Mouse (Mus musculus) hindbrain, embryonic 15.5 days (tissue): ENCODE measurements at regions not wholly inside any gene's neighbourhood (a gene's known extent, or its start where the extent isn't known, plus 50 kb on each side); places are given as distances from the start of the nearest gene placed in this dataset.

ENCODE experiments used
- ATAC-seq: fragments of 200-750 bp; cut with Nextera tagmentation; 2 replicates; pipeline ENCODE4 v1.8.0; 2017; ENCODE audit warnings: low read depth, moderate number of reproducible peaks, moderate TSS enrichment; ENCODE audit not compliant: low FRiP score
- H3K27ac ChIP-seq: fragments of 300-500 bp; sonication (generic); replicated peaks from 2 replicates; pipeline ENCODE4 v1.5.1; 2015; ENCODE audit warnings: mild to moderate bottlenecking, inconsistent platforms
- H3K27me3 ChIP-seq: fragments of 300-500 bp; sonication (generic); 2 replicates; pipeline ENCODE4 v1.6.1; 2015; ENCODE audit warnings: control low read depth, inconsistent platforms
- H3K36me3 ChIP-seq: fragments of 300-500 bp; sonication (generic); 2 replicates; pipeline ENCODE4 v1.6.1; 2015; ENCODE audit warnings: control low read depth, inconsistent platforms
- H3K4me1 ChIP-seq: fragments of 300-500 bp; sonication (generic); replicated peaks from 2 replicates; pipeline ENCODE4 v1.6.1; 2015; ENCODE audit warnings: control low read depth, inconsistent platforms
- H3K4me2 ChIP-seq: fragments of 300-500 bp; sonication (generic); 2 replicates; pipeline ENCODE4 v1.6.1; 2015; ENCODE audit warnings: moderate library complexity, mild to moderate bottlenecking, inconsistent platforms
- H3K4me3 ChIP-seq: fragments of 300-500 bp; sonication (generic); 2 replicates; pipeline ENCODE4 v1.5.1; 2015; ENCODE audit warnings: mild to moderate bottlenecking, inconsistent platforms
- H3K9ac ChIP-seq: fragments of 300-500 bp; sonication (generic); 2 replicates; pipeline ENCODE4 v1.6.1; 2015; ENCODE audit warnings: inconsistent platforms
- H3K9me3 ChIP-seq: fragments of 300-500 bp; sonication (generic); 2 replicates; pipeline ENCODE4 v1.6.1; 2016; ENCODE audit warnings: control low read depth, inconsistent platforms
- WGBS: fragments of 180-500 bp; shearing (Covaris S2); methylation state at CpG from one replicate; pipeline ENCODE4 v1.1.7; 2015; 5-methylcytosine and 5-hydroxymethylcytosine counted together

DNA sequence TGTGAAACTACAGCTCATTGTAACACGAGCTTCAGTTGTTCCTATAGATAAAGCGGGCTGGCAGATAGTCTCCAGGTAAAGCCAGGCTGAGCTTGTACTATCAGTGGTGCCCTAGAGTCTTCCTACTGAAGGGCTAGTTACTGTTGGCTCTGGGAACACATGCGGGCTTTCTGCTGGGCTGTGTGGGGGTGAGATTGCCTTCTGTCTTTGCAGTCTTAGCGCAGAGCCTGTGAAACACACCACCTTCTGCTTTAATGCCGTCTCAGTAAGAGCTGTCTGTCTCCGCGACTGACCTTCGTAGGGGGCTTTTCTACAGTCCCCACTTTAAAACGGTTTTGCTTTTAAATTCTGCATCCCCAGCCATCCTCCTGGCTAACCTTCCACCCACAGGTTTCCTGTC is 76.7 kb downstream of the Trim29 start:
- ATAC-seq = no peak
- Histone ChIP-seq H3K27me3 (no peaks in the 10 kb centered on the region), H3K27ac (no peak overlapping the region), H3K9ac (no peak overlapping the region), H3K36me3 (no peaks in the 10 kb centered on the region), H3K4me2 (no peak overlapping the region), H3K9me3 (no peaks in the 10 kb centered on the region), H3K4me1 (peaks cover 12% of the 10 kb centered on the region; the same call in 1 of the 2 replicates), H3K4me3 (no peak overlapping the region)
- WGBS = 68% methylated on average over 9 of the region's 9 CpGs

DNA sequence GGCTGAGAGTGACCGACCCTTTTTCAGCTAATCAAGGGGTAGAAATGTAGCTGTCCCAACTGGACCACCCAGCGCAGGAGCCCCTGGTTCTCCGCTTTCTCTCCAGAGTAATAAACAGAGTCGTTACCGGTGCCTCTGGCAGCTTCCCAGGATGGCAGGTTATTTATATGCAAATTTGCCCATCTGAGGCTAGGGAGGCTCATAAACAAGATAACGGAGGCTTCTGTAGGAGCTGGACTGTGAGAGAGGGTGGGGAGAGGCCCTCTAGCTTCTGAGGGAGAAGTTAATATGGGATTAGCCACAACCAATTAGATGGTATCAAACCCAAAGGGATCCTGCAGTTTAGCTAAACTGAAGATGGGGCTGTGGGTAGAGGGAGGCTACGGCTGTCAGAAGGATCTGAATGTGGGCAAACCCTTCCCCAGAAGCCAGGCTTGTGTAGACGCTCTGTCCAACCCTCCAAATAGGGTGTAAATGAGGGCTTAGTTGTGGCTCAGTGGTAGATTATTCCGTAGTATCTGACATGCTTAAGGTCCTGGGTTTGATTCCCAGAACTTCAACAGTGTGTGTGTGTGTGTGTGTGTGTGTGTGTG is 78.9 kb downstream of the Trim29 start:
- Histone ChIP-seq H3K4me3 (no peak overlapping the region), H3K36me3 (no peaks in the 10 kb centered on the region), H3K27me3 (no peaks in the 10 kb centered on the region), H3K4me2 (no peak overlapping the region), H3K27ac (no peak overlapping the region), H3K4me1 (0 out of 2 replicates have a peak, but pooled peaks cover 5% of the 10 kb centered on the region), H3K9ac (no peak overlapping the region), H3K9me3 (no peaks in the 10 kb centered on the region)
- WGBS = 23% methylated on average over 9 of the region's 9 CpGs
- peak; percentile 57; the same call in 1 of the 2 replicates for ATAC-seq

DNA sequence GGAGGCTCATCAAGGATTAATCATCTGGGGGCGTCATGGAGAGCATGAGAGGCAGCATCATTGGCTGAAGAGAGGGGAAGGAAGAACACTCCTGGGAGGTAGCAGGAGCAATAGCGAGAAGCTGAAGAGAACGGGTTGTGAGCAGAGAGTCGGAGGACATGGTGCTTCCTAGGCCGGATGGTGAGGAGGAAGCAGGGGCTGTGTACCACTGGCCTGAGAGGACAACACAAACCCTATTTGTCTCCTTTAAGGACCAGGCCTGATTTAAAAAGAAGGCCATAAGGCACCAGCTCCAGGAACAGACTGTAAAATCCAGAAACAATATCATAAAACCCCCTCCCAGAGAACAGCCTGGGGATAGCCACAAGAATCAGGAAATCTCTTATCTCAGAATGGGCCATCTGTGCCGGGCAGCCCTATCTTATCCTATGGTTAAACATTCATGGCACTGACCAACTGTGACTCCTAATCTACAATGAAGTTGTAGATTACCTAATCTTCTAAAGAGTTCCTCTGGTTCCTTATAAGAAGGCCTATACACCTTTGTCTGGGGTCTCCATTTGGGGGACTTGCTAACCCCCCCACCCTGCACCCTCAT is 81.9 kb downstream of the Trim29 start:
- Histone ChIP-seq H3K36me3 (no peaks in the 10 kb centered on the region), H3K27ac (no peak overlapping the region), H3K4me1 (0 out of 2 replicates have a peak, but pooled peaks cover 5% of the 10 kb centered on the region), H3K4me3 (no peak overlapping the region), H3K9me3 (no peaks in the 10 kb centered on the region), H3K4me2 (no peak overlapping the region), H3K9ac (no peak overlapping the region), H3K27me3 (no peaks in the 10 kb centered on the region)
- 79% methylated on average over 6 of the region's 6 CpGs for WGBS
- no peak for ATAC-seq

- Histone ChIP-seq H3K4me1 (0 out of 2 replicates have a peak, but pooled peaks cover 5% of the 10 kb centered on the region), H3K4me3 (no peak overlapping the region), H3K9me3 (no peaks in the 10 kb centered on the region), H3K4me2 (no peak overlapping the region), H3K9ac (no peak overlapping the region), H3K36me3 (no peaks in the 10 kb centered on the region), H3K27me3 (no peaks in the 10 kb centered on the region), H3K27ac (no peak overlapping the region)
- 45% methylated on average over 5 of the region's 5 CpGs for WGBS
- peak; percentile 72; the same call in 1 of the 2 replicates for ATAC-seq
These were observed 83.6 kb downstream of the Trim29 start for GRCm38 (mm10) chr9:43394204-43394603.

- Histone ChIP-seq H3K4me1 (no peaks in the 10 kb centered on the region), H3K27ac (no peak overlapping the region), H3K36me3 (no peaks in the 10 kb centered on the region), H3K4me2 (no peak overlapping the region), H3K9me3 (no peaks in the 10 kb centered on the region), H3K27me3 (no peaks in the 10 kb centered on the region), H3K9ac (no peak overlapping the region), H3K4me3 (no peak overlapping the region)
- WGBS = 47% methylated on average over 5 of the region's 5 CpGs
- no peak for ATAC-seq
These were observed 84.6 kb downstream of the Trim29 start for GRCm38 (mm10) chr9:43395209-43395608.

DNA sequence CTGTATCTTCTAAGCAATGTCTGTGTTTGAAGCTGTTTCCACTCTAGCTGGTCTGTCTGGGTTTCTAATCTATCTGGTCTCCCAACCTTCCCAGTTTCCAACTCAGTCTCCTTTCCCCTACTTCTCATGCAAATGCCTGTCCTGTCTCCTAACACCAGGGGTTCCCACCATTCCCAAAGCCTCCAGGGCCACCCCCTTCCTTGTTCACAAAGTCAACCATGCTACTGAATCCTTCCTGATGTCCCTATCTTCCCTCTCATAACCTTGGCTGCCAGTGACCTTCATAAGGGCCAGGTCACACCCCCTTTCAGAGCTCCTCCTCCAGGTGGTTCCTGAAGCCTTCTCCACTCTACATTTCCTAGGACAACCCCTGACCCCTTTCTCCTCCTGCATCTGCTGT is 85.9 kb downstream of the Trim29 start:
- H3K9ac ChIP-seq = no peak overlapping the region
- H3K4me1 ChIP-seq = no peaks in the 10 kb centered on the region
- ATAC-seq = no peak
- no peaks in the 10 kb centered on the region for H3K36me3 ChIP-seq
- no peaks in the 10 kb centered on the region for H3K27me3 ChIP-seq
- no peak overlapping the region for H3K27ac ChIP-seq
- no peak overlapping the region for H3K4me2 ChIP-seq
- no peaks in the 10 kb centered on the region for H3K9me3 ChIP-seq
- H3K4me3 ChIP-seq = no peak overlapping the region

DNA sequence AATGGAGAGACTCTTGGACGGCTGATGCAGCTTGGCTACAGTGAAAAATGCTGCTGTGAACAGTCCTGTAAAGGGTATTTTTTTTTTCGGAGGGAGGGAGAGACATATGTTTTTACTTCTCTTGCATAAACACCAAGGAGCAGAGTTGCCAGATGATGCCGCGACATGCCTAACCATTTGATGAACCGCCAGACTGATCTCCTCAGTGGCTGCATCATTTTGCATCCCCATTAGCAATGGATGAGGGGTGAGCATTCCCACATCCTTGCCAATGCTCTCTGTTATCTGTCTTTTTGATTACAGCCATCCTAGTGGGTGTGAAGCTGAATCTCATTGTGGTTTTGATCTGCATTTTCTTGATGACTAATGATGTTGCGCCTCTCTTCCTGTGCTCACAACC is 97.8 kb downstream of the Trim29 start:
- H3K4me3 ChIP-seq = no peak overlapping the region
- H3K36me3 ChIP-seq = no peaks in the 10 kb centered on the region
- H3K27ac ChIP-seq = no peak overlapping the region
- no peak overlapping the region for H3K4me2 ChIP-seq
- no peak overlapping the region for H3K9ac ChIP-seq
- no peaks in the 10 kb centered on the region for H3K27me3 ChIP-seq
- peaks cover 5% of the 10 kb centered on the region for H3K4me1 ChIP-seq
- no peak for ATAC-seq
- WGBS = 61% methylated on average over 6 of the region's 6 CpGs
- H3K9me3 ChIP-seq = no peaks in the 10 kb centered on the region

GRCm38 (mm10) chr9:43412473-43412872 is 101.8 kb downstream of the Trim29 start:
- Histone ChIP-seq H3K27me3 (no peaks in the 10 kb centered on the region), H3K4me2 (no peak overlapping the region), H3K4me1 (peaks cover 5% of the 10 kb centered on the region), H3K27ac (no peak overlapping the region), H3K4me3 (no peak overlapping the region), H3K36me3 (no peaks in the 10 kb centered on the region), H3K9ac (no peak overlapping the region), H3K9me3 (no peaks in the 10 kb centered on the region)
- no peak for ATAC-seq
- 43% methylated on average over 3 of the region's 3 CpGs for WGBS

GRCm38 (mm10) chr9:43419993-43420715 is 109.5 kb downstream of the Trim29 start:
- peaks cover 11% of the 10 kb centered on the region for H3K4me1 ChIP-seq
- no peak overlapping the region for H3K4me3 ChIP-seq
- no peak for ATAC-seq
- H3K36me3 ChIP-seq = no peaks in the 10 kb centered on the region
- H3K27me3 ChIP-seq = 0 out of 2 replicates have a peak, but pooled peaks cover 3% of the 10 kb centered on the region
- no peak overlapping the region; the same call in 1 of the 2 replicates for H3K9ac ChIP-seq
- peak overlapping the region; percentile 32 for H3K4me2 ChIP-seq
- WGBS = 17% methylated on average over 17 of the region's 17 CpGs
- no peak overlapping the region for H3K27ac ChIP-seq
- no peaks in the 10 kb centered on the region for H3K9me3 ChIP-seq

DNA sequence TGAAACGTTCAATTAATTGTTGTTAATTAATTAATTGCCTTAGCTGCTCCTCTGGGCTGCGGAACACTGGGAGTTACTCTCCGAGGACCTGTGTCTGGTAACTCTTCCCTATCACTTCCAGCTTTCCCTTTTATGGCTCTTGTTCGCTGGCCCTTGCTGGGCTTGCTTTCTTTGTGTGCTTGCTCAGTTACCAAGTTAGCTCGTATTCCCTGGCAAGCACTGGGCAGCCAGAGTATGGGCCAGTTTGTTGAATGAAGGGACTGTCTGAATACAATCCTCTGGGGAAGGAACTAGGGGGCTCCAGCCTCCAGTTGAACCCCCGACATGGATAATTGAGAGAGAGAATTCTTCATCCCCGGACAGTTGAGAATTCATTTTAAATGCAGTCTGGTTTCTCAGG is 116.4 kb downstream of the Trim29 start:
- Histone ChIP-seq H3K9ac (no peak overlapping the region), H3K36me3 (no peaks in the 10 kb centered on the region), H3K4me1 (no peaks in the 10 kb centered on the region), H3K4me2 (no peak overlapping the region), H3K9me3 (no peaks in the 10 kb centered on the region), H3K27me3 (no peaks in the 10 kb centered on the region), H3K27ac (no peak overlapping the region), H3K4me3 (no peak overlapping the region)
- ATAC-seq = no peak
- WGBS = 31% methylated on average over 7 of the region's 7 CpGs

GRCm38 (mm10) chr9:43433953-43434352 is 123.3 kb downstream of the Trim29 start:
- Histone ChIP-seq H3K27ac (no peak overlapping the region), H3K4me2 (no peak overlapping the region), H3K9me3 (no peaks in the 10 kb centered on the region), H3K4me1 (no peaks in the 10 kb centered on the region), H3K27me3 (no peaks in the 10 kb centered on the region), H3K4me3 (no peak overlapping the region), H3K36me3 (no peaks in the 10 kb centered on the region), H3K9ac (no peak overlapping the region)
- no peak for ATAC-seq
- 65% methylated on average over 3 of the region's 3 CpGs for WGBS

GRCm38 (mm10) chr9:43438476-43438875 is 127.8 kb downstream of the Trim29 start:
- no peaks in the 10 kb centered on the region for H3K36me3 ChIP-seq
- no peak for ATAC-seq
- no peak overlapping the region for H3K27ac ChIP-seq
- H3K9me3 ChIP-seq = no peaks in the 10 kb centered on the region
- no peaks in the 10 kb centered on the region for H3K27me3 ChIP-seq
- no peak overlapping the region for H3K9ac ChIP-seq
- no peak overlapping the region for H3K4me2 ChIP-seq
- H3K4me3 ChIP-seq = no peak overlapping the region
- H3K4me1 ChIP-seq = 0 out of 2 replicates have a peak, but pooled peaks cover 4% of the 10 kb centered on the region
- 56% methylated on average over 11 of the region's 11 CpGs for WGBS
